Mouse (Mus musculus) heart, adult 2 months (tissue): ENCODE measurements around the gene Calhm2.

ENCODE experiments used
- CTCF ChIP-seq: fragments of 200-600 bp; IDR thresholded peaks from 2 replicates; pipeline ENCODE4 v1.8.1; 2022; ENCODE audit warnings: antibody characterized with exemption, mild to moderate bottlenecking, moderate library complexity
- EP300 ChIP-seq: fragments of 200-500 bp; IDR thresholded peaks from 2 replicates; pipeline ENCODE4 v1.6.1; 2011; ENCODE audit warnings: low read depth, low read length, control low read depth; ENCODE audit not compliant: insufficient read depth

- TF ChIP-seq EP300 (no peak), CTCF (no peak)
Observed at GRCm38 (mm10) chr19:47133161-47133560, 4.9 kb downstream of the Calhm2 start.
